Mouse (Mus musculus) left cerebral cortex, postnatal 10 days (tissue): ENCODE measurements around the gene Gkn2. TPM values are rescaled to one million over a fixed set of nuclear protein-coding genes. Genes with fewer than 3 reads are reported as not detected.
A peak's percentile ranks its signal among the peaks of the same experiment; 100 is the strongest.

Experiments used
- DNase-seq, 2 experiments: peaks; one replicate each; pipeline ENCODE4 v3.0.0; 2021 to 2022; ENCODE audit warnings: low spot score in 2 of 2, mixed read lengths in 1 of 2; ENCODE audit errors: extremely low spot score in 1 of 2
- intact Hi-C: fragments of 180-260 bp; cut with DNase I; formaldehyde crosslinking; loops from one replicate; pipeline ENCODE4 v1.15.1; 2025
- total RNA-seq, 2 experiments: library from RNA; stranded (reverse); gene quantifications; 2 replicates each; pipeline ENCODE4 v1.2.3; 2021

Gkn2 gene
- total RNA-seq: not detected

GRCm38 (mm10) chr6:87373057-87373456, at the start of gene Gkn2:
Gkn2 (plus strand) TSS chr6:87373357.
- no peak for DNase-seq

DNA sequence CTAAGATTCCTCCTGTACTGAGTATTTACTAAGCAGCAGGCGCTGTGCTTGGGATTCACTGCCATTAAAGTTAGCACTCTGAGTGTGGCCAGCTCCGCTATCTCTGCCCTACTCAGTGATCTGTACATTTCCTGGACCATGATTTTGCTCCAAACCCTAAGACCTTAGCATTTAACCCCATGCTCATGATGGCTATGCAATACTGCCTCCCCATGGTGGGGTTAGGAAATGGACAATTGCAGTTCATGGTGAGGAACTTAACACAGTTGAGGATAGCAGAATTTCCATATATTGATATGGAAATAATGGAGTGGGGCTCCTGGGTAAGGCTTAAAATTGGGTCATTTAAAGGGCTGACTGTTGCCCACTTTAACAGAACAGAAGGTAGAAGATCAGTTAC, 49.8 kb upstream of the Gkn2 start:
- intact Hi-C loops: loop anchor here (5.0 kb wide), 1 partner anchor 46 kb away; no protein-coding TSS in a partner anchor
- DNase-seq: no peak

More at GRCm38 (mm10) chr6:87373057-87373456, at the start of gene Gkn2:
- intact Hi-C loops: no loop called here

DNA sequence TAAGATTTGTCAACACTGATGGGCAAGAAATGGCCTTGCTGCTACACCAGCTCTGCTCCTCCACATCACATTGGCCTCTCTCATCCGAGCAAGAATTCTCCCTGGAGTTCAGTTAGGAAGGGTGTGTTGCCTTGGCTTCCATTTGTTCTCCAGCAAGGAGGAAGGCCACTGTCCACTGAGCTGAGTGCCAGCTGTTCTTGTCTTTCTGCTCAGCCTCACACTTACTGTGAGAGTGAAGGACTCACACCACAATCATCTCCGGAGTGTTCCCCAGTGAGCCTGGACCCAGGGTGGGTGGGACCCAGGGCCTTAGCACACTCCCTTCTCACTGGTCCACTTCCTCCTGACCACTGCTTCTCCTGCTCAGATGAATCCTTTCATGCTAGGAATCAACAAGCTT, 46.2 kb upstream of the Gkn2 start:
- no peak for DNase-seq
- intact Hi-C loops: no loop called here

GRCm38 (mm10) chr6:87328265-87329173, 44.6 kb upstream of the Gkn2 start:
- intact Hi-C loops: no loop called here
- DNase-seq: no peak

DNA sequence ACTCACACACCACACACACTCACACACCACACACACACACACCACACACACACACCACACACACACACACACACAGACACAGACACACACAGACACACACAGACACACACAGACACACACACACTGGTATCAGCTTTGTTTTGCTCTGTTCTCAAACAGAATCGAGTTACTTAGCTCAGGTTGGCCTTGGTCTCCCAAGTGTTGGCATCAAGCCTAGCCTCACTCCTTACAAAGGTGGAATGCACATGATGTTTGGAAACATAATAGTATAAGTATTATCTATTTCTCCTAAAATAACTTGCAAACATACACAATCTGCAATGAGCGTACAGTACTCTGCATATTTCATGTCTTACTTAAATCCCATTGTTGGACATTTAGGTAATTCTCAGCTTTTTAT, 40.8 kb upstream of the Gkn2 start:
- intact Hi-C loops: no loop called here

GRCm38 (mm10) chr6:87334361-87335090, 38.6 kb upstream of the Gkn2 start:
- DNase-seq: peak; percentile 40 to 67
- intact Hi-C loops: loop anchor here (1.0 kb wide), 1 partner anchor 233 kb away; no protein-coding TSS in a partner anchor

More for the DNA sequence above, 40.8 kb upstream of the Gkn2 start:
- no peak for DNase-seq

DNA sequence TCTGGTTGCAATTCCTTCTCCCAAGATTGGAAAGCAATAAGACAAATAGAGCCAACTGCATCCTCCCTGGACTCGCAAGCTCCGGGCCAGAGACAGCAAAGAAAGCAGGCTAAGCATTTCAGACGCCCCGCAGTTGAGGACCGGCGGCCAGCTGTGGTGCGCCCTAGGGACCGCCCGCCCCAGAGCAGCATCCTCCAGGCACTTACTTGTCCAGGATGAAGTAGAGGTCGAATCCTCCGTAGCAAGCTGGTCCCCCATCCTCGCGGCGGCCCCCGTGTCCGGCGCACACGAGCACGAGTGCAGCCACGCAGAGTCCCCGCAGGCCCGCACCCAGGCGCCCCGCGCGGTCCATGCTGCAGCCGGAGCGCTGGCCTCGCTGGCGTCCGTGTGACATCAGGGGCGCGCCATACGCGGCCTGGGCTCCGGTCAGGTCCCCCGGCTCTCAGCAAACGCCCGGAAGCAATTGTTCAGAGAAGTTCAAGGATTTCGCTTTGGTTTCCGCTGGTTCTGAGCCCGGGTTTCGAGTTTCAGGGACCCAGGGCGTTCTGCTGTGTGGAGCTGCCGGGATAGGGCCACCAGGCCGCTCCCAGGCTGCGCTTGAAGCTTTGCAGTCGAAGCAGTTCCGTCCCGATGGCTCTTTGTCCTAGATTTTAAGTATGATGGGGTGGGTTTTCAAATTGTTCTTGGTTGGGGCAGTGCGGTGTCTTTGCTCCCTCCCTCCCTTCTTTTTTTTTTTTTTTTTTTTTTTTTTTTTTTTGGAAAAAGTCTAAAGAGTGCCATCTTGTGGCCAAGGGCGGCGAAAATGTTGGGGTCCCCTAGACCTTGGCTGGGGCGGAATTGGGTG, 37.8 kb upstream of the Gkn2 start, which contains the start of gene Antxr1:
Gene Antxr1 (minus strand): TSS at position 731 of the 844 bp plus-strand sequence.
- intact Hi-C loops: loop anchor here (1.0 kb wide), 1 partner anchor 234 kb away; no protein-coding TSS in a partner anchor
- peak; percentile 27 to 69 for DNase-seq

DNA sequence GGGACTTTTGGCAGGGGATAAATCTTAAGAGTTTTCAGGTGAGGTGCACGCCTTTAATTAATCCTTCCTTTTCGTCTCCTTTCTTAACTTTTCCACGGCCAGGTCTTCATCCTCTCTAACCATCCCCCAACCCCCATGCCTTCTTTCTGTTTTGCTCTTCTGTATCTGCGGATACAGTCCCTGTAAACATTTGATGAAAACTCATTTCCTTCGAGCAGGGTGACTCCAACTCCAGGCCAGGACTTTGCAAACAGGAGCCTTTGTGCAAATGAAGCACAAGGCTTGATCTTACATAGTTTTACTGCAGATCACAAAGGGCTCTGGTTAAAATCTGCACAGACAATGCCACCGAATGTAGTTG, 37.2 kb upstream of the Gkn2 start:
- intact Hi-C loops: loop anchor here (1.0 kb wide), 1 partner anchor 235 kb away; no protein-coding TSS in a partner anchor
- DNase-seq: no peak

DNA sequence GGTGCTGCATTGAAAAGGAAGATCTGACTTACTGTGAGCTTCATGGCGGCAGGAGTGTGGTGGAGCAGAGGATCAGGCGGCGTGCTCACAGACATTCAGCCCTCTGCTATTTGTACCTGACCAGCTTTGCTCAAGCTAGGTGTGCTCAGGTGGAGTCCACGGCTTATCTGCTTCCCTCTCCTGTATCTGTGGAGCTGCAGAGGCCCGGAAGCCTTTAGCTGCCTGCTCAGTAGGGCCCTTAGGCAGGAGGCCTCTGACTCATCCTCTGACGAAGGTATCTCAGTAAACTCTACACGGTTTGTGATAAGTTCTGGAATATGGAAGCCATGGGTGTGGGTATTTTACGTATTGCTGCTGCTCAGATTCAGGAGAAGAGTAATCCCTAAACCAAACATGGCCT, 22.3 kb upstream of the Gkn2 start, which contains the start of gene Gkn1:
Gene Gkn1 (minus strand): TSS at position 114 of the 400 bp plus-strand sequence.
- intact Hi-C loops: no loop called here
- DNase-seq: no peak

GRCm38 (mm10) chr6:87354441-87354840, 18.7 kb upstream of the Gkn2 start:
- DNase-seq: no peak
- intact Hi-C loops: no loop called here

DNA sequence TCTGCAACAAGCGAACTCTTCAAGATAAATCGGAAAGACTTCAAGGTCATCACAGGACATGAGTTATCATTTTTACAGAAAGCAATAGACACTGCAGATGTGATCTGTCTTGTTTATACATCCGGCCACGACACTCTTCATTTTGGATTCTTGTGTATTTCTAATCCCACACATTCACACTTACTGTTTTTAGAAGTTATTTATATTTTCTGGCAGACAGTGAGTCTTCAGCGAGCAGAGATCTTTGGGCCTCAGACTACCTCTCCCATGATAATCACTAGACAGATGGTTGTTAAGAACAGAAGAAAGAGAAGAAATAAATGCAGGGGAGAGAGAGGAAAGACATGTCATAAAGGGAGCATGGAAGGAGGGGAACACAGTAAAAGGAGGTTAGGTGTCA, 3.9 kb upstream of the Gkn2 start:
- intact Hi-C loops: loop anchor here (1.0 kb wide), 1 partner anchor 16 kb away; no protein-coding TSS in a partner anchor
- no peak for DNase-seq

- DNase-seq: peak in 1 of 2 experiments; percentile 29
- intact Hi-C loops: no loop called here
Measured at GRCm38 (mm10) chr6:87383926-87384691, 11.0 kb downstream of the Gkn2 start.

DNA sequence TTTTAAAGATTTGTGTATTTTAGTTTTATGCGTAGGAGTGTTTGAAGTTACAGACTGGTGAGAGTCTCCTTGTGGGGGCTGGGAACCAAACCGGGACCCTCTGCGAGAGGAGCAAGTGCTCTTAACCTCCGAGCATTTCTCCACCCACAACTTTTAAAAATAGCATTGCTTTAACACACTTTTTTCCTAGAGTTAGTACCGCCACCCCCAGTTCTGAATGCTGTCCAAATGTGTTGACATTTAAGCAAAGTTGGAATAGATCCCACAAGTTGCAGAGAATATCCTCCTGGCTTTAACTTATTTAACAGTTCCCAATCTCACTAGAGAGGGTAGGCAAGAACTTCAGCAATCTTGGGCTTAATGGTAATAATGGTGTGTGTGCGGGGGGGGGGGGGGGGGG, 11.6 kb downstream of the Gkn2 start:
- peak; percentile 18 to 35 for DNase-seq

DNA sequence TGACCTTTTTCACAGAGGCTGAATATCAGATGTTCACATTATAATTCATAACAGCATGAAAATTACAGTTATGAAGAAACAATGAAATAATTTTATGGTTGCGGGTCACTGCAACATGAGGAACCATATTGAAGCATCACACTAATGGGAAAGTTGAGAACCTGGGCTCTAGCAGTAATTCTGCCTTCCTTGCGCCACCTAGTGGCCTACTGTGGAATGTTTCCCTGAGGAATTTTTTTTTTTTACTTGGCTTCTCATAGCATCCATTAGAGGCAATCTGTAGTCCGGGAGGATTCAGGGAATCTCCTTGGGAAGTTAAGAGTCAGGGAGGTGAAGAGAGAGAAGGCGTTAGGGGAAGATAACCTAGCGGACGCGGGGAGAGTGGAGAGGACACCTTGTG, 13.0 kb downstream of the Gkn2 start:
- intact Hi-C loops: loop anchor here (2.0 kb wide), 1 partner anchor 285 kb away; no protein-coding TSS in a partner anchor
- DNase-seq: peak; percentile 56 to 77

More for the DNA sequence above, 11.6 kb downstream of the Gkn2 start:
- intact Hi-C loops: loop anchor here (1.0 kb wide), 1 partner anchor 15 kb away; no protein-coding TSS in a partner anchor

DNA sequence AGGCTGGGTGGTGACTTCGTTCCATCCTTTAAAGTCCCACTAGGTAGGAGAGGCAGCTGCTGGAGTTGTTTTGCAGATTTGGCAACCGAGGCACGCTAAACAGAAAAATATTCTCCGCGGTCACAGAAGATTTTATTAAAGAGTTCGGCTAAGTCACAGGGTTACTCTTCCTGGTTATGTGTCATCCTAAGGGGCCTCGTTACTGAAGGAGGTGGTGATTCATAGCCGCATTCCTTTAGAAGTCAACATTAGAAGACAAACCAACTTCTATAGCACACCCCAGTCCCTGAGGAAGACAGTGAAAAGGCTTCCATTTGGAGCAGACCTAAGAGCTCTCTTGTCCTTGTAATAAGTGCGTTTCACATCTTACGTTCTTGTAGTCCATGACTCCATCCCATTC, 13.5 kb downstream of the Gkn2 start:
- no peak for DNase-seq
- intact Hi-C loops: loop anchor here (2.0 kb wide), 1 partner anchor 286 kb away; no protein-coding TSS in a partner anchor

GRCm38 (mm10) chr6:87388877-87389276, 15.7 kb downstream of the Gkn2 start, which contains the start of gene Gkn3:
Gkn3 (minus strand) TSS chr6:87388935.
- intact Hi-C loops: no loop called here
- no peak for DNase-seq

DNA sequence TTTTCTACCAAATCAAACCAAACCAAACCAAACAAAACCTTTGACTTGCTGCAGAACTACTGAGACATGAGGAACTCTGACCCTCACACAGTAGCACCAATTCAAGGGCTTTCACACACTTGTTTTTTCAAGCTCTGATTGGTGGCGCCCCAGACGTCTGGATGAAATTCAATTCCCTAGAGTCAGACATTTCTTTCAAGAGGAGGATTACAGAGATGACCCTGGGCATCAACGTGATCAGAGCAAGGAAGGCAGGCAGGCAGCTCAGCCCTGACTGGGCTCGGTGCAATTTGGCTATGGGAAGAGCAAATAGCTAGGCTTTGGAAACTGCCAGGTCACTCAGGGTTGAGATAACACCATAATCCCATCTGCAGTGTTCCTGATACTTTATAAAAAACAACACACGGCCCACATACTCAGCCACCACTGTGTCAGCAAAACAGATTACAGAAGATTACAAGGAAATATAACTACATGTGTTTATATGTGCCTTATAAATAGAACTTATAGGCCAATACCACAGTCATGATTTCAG, 16.4 kb downstream of the Gkn2 start:
- DNase-seq: no peak
- intact Hi-C loops: no loop called here
